Mouse (Mus musculus): ENCODE measurements around the gene Insr. TPM values are rescaled to one million over a fixed set of nuclear protein-coding genes. Genes with fewer than 3 reads are reported as not detected.
"Not testable (repeated sequence)": the region's sequence is repeated elsewhere in the genome, so short reads cannot be mapped to it uniquely, and the experiment has no call there.

The Insr gene
- total RNA-seq, 4 experiments from 2014 or later, result 45.9 to 54.0 (median 51.3) TPM

GRCm38 (mm10) chr8:3204758-3205443, 74.5 kb downstream of the Insr start:
- DNase-seq (ENCODE audit: low spot score in 2 of 2), result no peak

GRCm38 (mm10) chr8:3202792-3203191, 76.6 kb downstream of the Insr start:
- no peak for DNase-seq (ENCODE audit: low spot score in 2 of 2)

GRCm38 (mm10) chr8:3194297-3194696, 85.1 kb downstream of the Insr start:
- not testable (repeated sequence) for DNase-seq (ENCODE audit: low spot score in 2 of 2)

- DNase-seq (ENCODE audit: low spot score in 2 of 2), result no peak
These were observed 88.4 kb downstream of the Insr start for GRCm38 (mm10) chr8:3191006-3191405.

GRCm38 (mm10) chr8:3187456-3187855, 92.0 kb downstream of the Insr start:
- DNase-seq (ENCODE audit: low spot score in 2 of 2), result no peak

- no peak for DNase-seq (ENCODE audit: low spot score in 2 of 2)
These were observed 99.5 kb downstream of the Insr start for GRCm38 (mm10) chr8:3179930-3180329.

- DNase-seq (ENCODE audit: low spot score in 2 of 2), result no peak
These were observed 102.0 kb downstream of the Insr start for GRCm38 (mm10) chr8:3177440-3177839.

GRCm38 (mm10) chr8:3172246-3172645, 107.2 kb downstream of the Insr start:
- DNase-seq (ENCODE audit: low spot score in 2 of 2), result no peak

- no peak for DNase-seq (ENCODE audit: low spot score in 2 of 2)
These were observed 132.9 kb downstream of the Insr start for GRCm38 (mm10) chr8:3146506-3146905.

- not testable (repeated sequence) for DNase-seq (ENCODE audit: low spot score in 2 of 2)
These were observed 179.0 kb downstream of the Insr start for GRCm38 (mm10) chr8:3100416-3100815.

Small RNA genes lying within 50 kb of the gene (microRNA-seq; reads per million reads assigned to microRNA genes)
- gene Gm25775, result 0 reads per million in 2 experiments

Other genes with a start within 250 kb of the Insr start
- gene A430078G23Rik, start 73.8 kb upstream of the Insr start, total RNA-seq (2022), result not detected
- gene Arhgef18, start 113.4 kb upstream of the Insr start, total RNA-seq (2022), result 10 to 100 TPM; 38.6 to 45.6 (median 41.8) TPM
- gene Pex11g, start 188.1 kb upstream of the Insr start, total RNA-seq (2022), result 1 to 10 TPM in 1 of 4 experiments, under 1 TPM in 3; 0.41 to 1.0 (median 0.90) TPM
- under 1 TPM in 1 of 4 experiments, not detected in 3; 0.30 TPM for gene Tex45, start 191.2 kb upstream of the Insr start, total RNA-seq (2022)
- 10 to 100 TPM; 30.8 to 36.0 (median 31.9) TPM for gene Zfp358, start 213.5 kb upstream of the Insr start, total RNA-seq (2022)
- gene Mcoln1, start 220.8 kb upstream of the Insr start, total RNA-seq (2022), result 100 to 1,000 TPM in 1 of 4 experiments, 10 to 100 TPM in 3; 85.3 to 100 (median 94.8) TPM
- 10 to 100 TPM; 62.6 to 70.7 (median 67.0) TPM for gene Pnpla6, start 235.8 kb upstream of the Insr start, total RNA-seq (2022)